Mouse (Mus musculus) heart, adult 2 months (tissue): ENCODE data around the gene Mettl7a1. TPM values are rescaled to one million over a fixed set of nuclear protein-coding genes. Genes with fewer than 3 reads are reported as not detected.

ENCODE experiments used
- DNase-seq, 2 experiments: peaks; one replicate each; pipeline ENCODE4 v3.0.0; 2021
- H3K27ac ChIP-seq: fragments of 200-600 bp; 2 replicates; pipeline ENCODE4 v1.8.1; 2022
- H3K27me3 ChIP-seq: fragments of 200-500 bp; 2 replicates; pipeline ENCODE4 v1.6.1; 2012; ENCODE audit warnings: mild to moderate bottlenecking, low read length, inconsistent platforms, mixed read lengths; ENCODE audit not compliant: control insufficient read depth, insufficient read depth
- H3K36me3 ChIP-seq: fragments of 200-500 bp; 2 replicates; pipeline ENCODE4 v1.6.1; 2012; ENCODE audit warnings: low read length, inconsistent platforms; ENCODE audit not compliant: control insufficient read depth, insufficient read depth
- H3K4me1 ChIP-seq: fragments of 200-500 bp; 2 replicates; pipeline ENCODE4 v1.6.1; 2011; ENCODE audit warnings: low read length; ENCODE audit not compliant: control insufficient read depth, insufficient read depth
- H3K4me3 ChIP-seq: fragments of 200-600 bp; 2 replicates; pipeline ENCODE4 v1.8.1; 2022
- H3K79me2 ChIP-seq: fragments of 200-500 bp; replicated peaks from 2 replicates; pipeline ENCODE4 v1.6.1; 2012; ENCODE audit warnings: mild to moderate bottlenecking, inconsistent platforms, low read length, moderate library complexity, mixed read lengths; ENCODE audit not compliant: control insufficient read depth, insufficient read depth
- H3K9ac ChIP-seq: fragments of 200-500 bp; 2 replicates; pipeline ENCODE4 v1.6.1; 2012; ENCODE audit warnings: low read depth, mild to moderate bottlenecking, control low read depth, inconsistent platforms, low read length, mixed read lengths
- CTCF ChIP-seq: fragments of 200-600 bp; IDR thresholded peaks from 2 replicates; pipeline ENCODE4 v1.8.1; 2022; ENCODE audit warnings: antibody characterized with exemption, mild to moderate bottlenecking, moderate library complexity
- EP300 ChIP-seq: fragments of 200-500 bp; IDR thresholded peaks from 2 replicates; pipeline ENCODE4 v1.6.1; 2011; ENCODE audit warnings: low read depth, low read length, control low read depth; ENCODE audit not compliant: insufficient read depth
- POLR2A ChIP-seq: fragments of 200-500 bp; IDR thresholded peaks from 2 replicates; pipeline ENCODE4 v1.6.1; 2011; ENCODE audit warnings: mild to moderate bottlenecking, low read depth, low read length, control low read depth; ENCODE audit not compliant: insufficient read depth
- WGBS: fragments of 180-500 bp; shearing (Covaris S2); methylation state at CpG from one replicate; pipeline ENCODE4 v1.1.7; 2018; 5-methylcytosine and 5-hydroxymethylcytosine counted together
- intact Hi-C: fragments of 180-260 bp; cut with DNase I; formaldehyde crosslinking; loops from one replicate; pipeline ENCODE4 v1.15.1; 2025
- polyA plus RNA-seq: library from polyadenylated mRNA; depleted of rRNA; stranded (reverse); fragments of >200 nt; gene quantifications from 2 replicates; pipeline ENCODE4 v1.2.3, GENCODE M21; 2012
- total RNA-seq, 2 experiments: library from RNA; stranded (reverse); gene quantifications; 2 replicates each; pipeline ENCODE4 v1.2.3; 2021

Mettl7a1 gene
- total and polyA plus RNA-seq, 3 experiments = 43.0 to 56.4 (median 44.8) TPM

- no peaks in the 10 kb centered on the region for H3K79me2 ChIP-seq
- H3K4me3 ChIP-seq = no peak overlapping the region
- no peak for DNase-seq
- H3K9ac ChIP-seq = no peak overlapping the region
- H3K36me3 ChIP-seq = no peaks in the 10 kb centered on the region
- intact Hi-C loops = no loop called here
- no peaks in the 10 kb centered on the region for H3K27me3 ChIP-seq
- TF ChIP-seq CTCF (no peak), POLR2A (no peak), EP300 (no peak)
- H3K27ac ChIP-seq = no peak overlapping the region
- WGBS = 85% methylated on average over 7 of the region's 7 CpGs
- H3K4me1 ChIP-seq = no peaks in the 10 kb centered on the region
Measured at GRCm38 (mm10) chr15:100274790-100275559, 29.0 kb upstream of the Mettl7a1 start.

- no peak for DNase-seq
- Histone ChIP-seq H3K79me2 (no peaks in the 10 kb centered on the region), H3K4me1 (no peaks in the 10 kb centered on the region), H3K36me3 (no peaks in the 10 kb centered on the region), H3K9ac (no peak overlapping the region), H3K27me3 (no peaks in the 10 kb centered on the region), H3K4me3 (no peak overlapping the region), H3K27ac (no peak overlapping the region)
- intact Hi-C loops = no loop called here
- TF ChIP-seq POLR2A = no peak
- no peak for TF ChIP-seq CTCF
- TF ChIP-seq EP300 = no peak
- WGBS = 93% methylated on average over 4 of the region's 4 CpGs
Measured at GRCm38 (mm10) chr15:100276403-100276802, 27.5 kb upstream of the Mettl7a1 start.

- no peaks in the 10 kb centered on the region for H3K79me2 ChIP-seq
- H3K4me1 ChIP-seq = no peaks in the 10 kb centered on the region
- no peaks in the 10 kb centered on the region for H3K27me3 ChIP-seq
- H3K9ac ChIP-seq = no peak overlapping the region
- H3K27ac ChIP-seq = no peak overlapping the region
- intact Hi-C loops = no loop called here
- WGBS = 89% methylated on average over 3 of the region's 3 CpGs
- H3K4me3 ChIP-seq = no peak overlapping the region
- no peaks in the 10 kb centered on the region for H3K36me3 ChIP-seq
- TF ChIP-seq POLR2A (no peak), CTCF (no peak), EP300 (no peak)
- DNase-seq = no peak
Measured at GRCm38 (mm10) chr15:100277586-100277985, 26.4 kb upstream of the Mettl7a1 start.

GRCm38 (mm10) chr15:100280626-100281025 lies 23.3 kb upstream of the Mettl7a1 start, which contains the start of gene Tmprss12:
TSS of gene Tmprss12 (plus strand) at chr15:100280837.
- Histone ChIP-seq H3K27me3 (no peaks in the 10 kb centered on the region), H3K9ac (no peak within 1 kb of the TSS), H3K36me3 (no peaks in the 10 kb centered on the region), H3K4me3 (no peak within 1 kb of the TSS), H3K27ac (no peak within 1 kb of the TSS), H3K4me1 (no peaks in the 10 kb centered on the region), H3K79me2 (no peaks in the 10 kb centered on the region)
- 93% methylated on average over 18 of the region's 20 CpGs for WGBS
- intact Hi-C loops = no loop called here
- TF ChIP-seq EP300 = no peak
- no peak for TF ChIP-seq POLR2A
- TF ChIP-seq CTCF = no peak
- no peak for DNase-seq

GRCm38 (mm10) chr15:100288980-100289379 lies 15.0 kb upstream of the Mettl7a1 start:
- 93% methylated on average over 6 of the region's 6 CpGs for WGBS
- intact Hi-C loops = no loop called here

GRCm38 (mm10) chr15:100290858-100291257 lies 13.1 kb upstream of the Mettl7a1 start:
- H3K27ac ChIP-seq = no peak overlapping the region
- WGBS = 61% methylated on average over 5 of the region's 5 CpGs
- no peak overlapping the region for H3K9ac ChIP-seq
- H3K36me3 ChIP-seq = no peaks in the 10 kb centered on the region
- H3K27me3 ChIP-seq = no peaks in the 10 kb centered on the region
- H3K4me1 ChIP-seq = no peaks in the 10 kb centered on the region
- no peak overlapping the region for H3K4me3 ChIP-seq
- no peaks in the 10 kb centered on the region for H3K79me2 ChIP-seq
- no peak for TF ChIP-seq POLR2A
- no peak for TF ChIP-seq EP300
- TF ChIP-seq CTCF = no peak
- no peak for DNase-seq
- intact Hi-C loops = no loop called here

More at GRCm38 (mm10) chr15:100288980-100289379, 15.0 kb upstream of the Mettl7a1 start:
- DNase-seq = no peak
- Histone ChIP-seq H3K9ac (no peak overlapping the region), H3K36me3 (no peaks in the 10 kb centered on the region), H3K27ac (no peak overlapping the region), H3K4me1 (no peaks in the 10 kb centered on the region), H3K79me2 (no peaks in the 10 kb centered on the region), H3K27me3 (no peaks in the 10 kb centered on the region), H3K4me3 (no peak overlapping the region)
- no peak for TF ChIP-seq POLR2A
- TF ChIP-seq CTCF = no peak
- no peak for TF ChIP-seq EP300
